Mouse (Mus musculus) mesoderm, embryonic 11.5 days (tissue): ENCODE measurements at regions not wholly inside any gene's neighbourhood (a gene's known extent, or its start where the extent isn't known, plus 50 kb on each side); places are given as distances from the start of the nearest gene placed in this dataset.
A peak's percentile ranks its signal among the peaks of the same experiment; 100 is the strongest.

Source experiments
- DNase-seq: peaks from one replicate; pipeline ENCODE4 v3.0.0-alpha.2; 2012; ENCODE audit warnings: low read depth, low spot score

GRCm38 (mm10) chr8:76309200-76309599 lies 590.0 kb upstream of the Nr3c2 start:
- no peak for DNase-seq

- DNase-seq: no peak
Observed at GRCm38 (mm10) chr8:76328540-76328939, 570.7 kb upstream of the Nr3c2 start.

- DNase-seq: no peak
Observed at GRCm38 (mm10) chr8:76343072-76343471, 556.2 kb upstream of the Nr3c2 start.

- DNase-seq: no peak
Observed at GRCm38 (mm10) chr8:76346150-76346549, 553.1 kb upstream of the Nr3c2 start.

GRCm38 (mm10) chr8:76346832-76347231 lies 552.4 kb upstream of the Nr3c2 start:
- no peak for DNase-seq

GRCm38 (mm10) chr8:76374314-76374713 lies 524.9 kb upstream of the Nr3c2 start:
- DNase-seq: no peak

GRCm38 (mm10) chr8:76377711-76378110 lies 521.5 kb upstream of the Nr3c2 start:
- no peak for DNase-seq

- no peak for DNase-seq
Observed at GRCm38 (mm10) chr8:76381643-76382042, 517.6 kb upstream of the Nr3c2 start.

GRCm38 (mm10) chr8:76383583-76384281 lies 515.5 kb upstream of the Nr3c2 start:
- no peak for DNase-seq

GRCm38 (mm10) chr8:76384282-76384637 lies 515.0 kb upstream of the Nr3c2 start:
- no peak for DNase-seq

GRCm38 (mm10) chr8:76392004-76392403 lies 507.2 kb upstream of the Nr3c2 start:
- DNase-seq: no peak

- no peak for DNase-seq
Observed at GRCm38 (mm10) chr8:76422459-76422858, 476.8 kb upstream of the Nr3c2 start.

- DNase-seq: peak; percentile 2
Observed at GRCm38 (mm10) chr8:76422861-76423532, 476.2 kb upstream of the Nr3c2 start.

- DNase-seq: no peak
Observed at GRCm38 (mm10) chr8:76429818-76430217, 469.4 kb upstream of the Nr3c2 start.

- no peak for DNase-seq
Observed at GRCm38 (mm10) chr8:76432813-76433212, 466.4 kb upstream of the Nr3c2 start.

- DNase-seq: no peak
Observed at GRCm38 (mm10) chr8:76437951-76438350, 461.3 kb upstream of the Nr3c2 start.

GRCm38 (mm10) chr8:76474464-76475208 lies 424.6 kb upstream of the Nr3c2 start:
- no peak for DNase-seq

GRCm38 (mm10) chr8:76478966-76479365 lies 420.3 kb upstream of the Nr3c2 start:
- no peak for DNase-seq

GRCm38 (mm10) chr8:76503621-76504020 lies 395.6 kb upstream of the Nr3c2 start:
- DNase-seq: no peak

- no peak for DNase-seq
Observed at GRCm38 (mm10) chr8:76507247-76507646, 392.0 kb upstream of the Nr3c2 start.

- DNase-seq: no peak
Observed at GRCm38 (mm10) chr8:76509201-76509600, 390.0 kb upstream of the Nr3c2 start.

- DNase-seq: no peak
Observed at GRCm38 (mm10) chr8:76514132-76514531, 385.1 kb upstream of the Nr3c2 start.
